Comparison of ENCODE assay signal across 15 mouse cellular contexts in the genomic region with DNA sequence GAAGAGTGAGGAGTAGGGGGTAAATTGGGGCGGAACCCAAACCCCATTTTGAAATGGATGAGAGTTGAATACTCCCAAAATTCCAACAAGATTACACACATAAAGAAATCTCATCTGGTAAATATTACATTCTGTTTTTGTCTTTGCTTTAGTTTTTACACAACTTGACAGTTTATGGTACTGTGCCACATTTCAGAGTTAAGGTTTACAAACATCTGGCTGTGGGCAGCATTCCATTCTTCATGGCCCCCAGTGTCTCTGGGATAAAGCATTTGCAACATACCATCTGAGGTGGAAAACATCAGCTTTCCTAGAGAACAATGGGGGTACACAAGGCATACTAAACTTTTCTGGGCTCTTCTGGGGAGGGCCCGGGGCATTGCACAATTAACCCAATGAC.
"Had no signal": no experiment of that assay in that cellular context is flagged by ENCODE, and none has a peak within 500 bp of the region (broad histone marks: within the 10 kb centered on the region; RNA-seq: fewer than 3 reads in every experiment).

No protein-coding gene starts in this region.

- H3K36me3 ChIP-seq: kidney, embryonic 15.5 days; limb, embryonic 15.5 days; liver, embryonic 12.5 days; lung, embryonic 15.5 days; midbrain, embryonic 15.5 days; neural tube, embryonic 12.5 days; stomach, embryonic 15.5 days had no signal

- H3K4me1 ChIP-seq: kidney, embryonic 15.5 days; limb, embryonic 15.5 days; liver, embryonic 12.5 days; lung, embryonic 15.5 days; megakaryocyte, embryonic 14.5 days; midbrain, embryonic 15.5 days; neural tube, embryonic 12.5 days; stomach, embryonic 15.5 days had no signal

- H3K9ac ChIP-seq: kidney, embryonic 15.5 days; limb, embryonic 15.5 days; liver, embryonic 12.5 days; lung, embryonic 15.5 days; midbrain, embryonic 15.5 days; neural tube, embryonic 12.5 days; stomach, embryonic 15.5 days had no signal

- H3K9me3 ChIP-seq: kidney, embryonic 15.5 days; limb, embryonic 15.5 days; liver, embryonic 12.5 days; lung, embryonic 15.5 days; megakaryocyte, embryonic 14.5 days; midbrain, embryonic 15.5 days; neural tube, embryonic 12.5 days; stomach, embryonic 15.5 days had no signal

- H3K27me3 ChIP-seq: kidney, embryonic 15.5 days; limb, embryonic 15.5 days; liver, embryonic 12.5 days; lung, embryonic 15.5 days; megakaryocyte, embryonic 14.5 days; midbrain, embryonic 15.5 days; neural tube, embryonic 12.5 days; stomach, embryonic 15.5 days had no signal

- DNase-seq: kidney, postnatal 14 days; left cerebral cortex, postnatal 4 days; lung, postnatal 14 days; right cerebral cortex, postnatal 4 days; thymus, postnatal 4 days had no signal

- ATAC-seq: liver, embryonic 12.5 days; midbrain, embryonic 15.5 days had no signal

- H3K27ac ChIP-seq: kidney, embryonic 15.5 days; limb, embryonic 15.5 days; liver, embryonic 12.5 days; lung, embryonic 15.5 days; macrophage; midbrain, embryonic 15.5 days; neural tube, embryonic 12.5 days; stomach, embryonic 15.5 days had no signal

- H3K4me2 ChIP-seq: kidney, embryonic 15.5 days; limb, embryonic 15.5 days; liver, embryonic 12.5 days; lung, embryonic 15.5 days; midbrain, embryonic 11.5 days; midbrain, embryonic 15.5 days; neural tube, embryonic 12.5 days; stomach, embryonic 15.5 days had no signal

- H3K4me3 ChIP-seq: kidney, embryonic 15.5 days; limb, embryonic 15.5 days; liver, embryonic 12.5 days; lung, embryonic 15.5 days; megakaryocyte, embryonic 14.5 days; midbrain, embryonic 15.5 days; neural tube, embryonic 12.5 days; stomach, embryonic 15.5 days had no signal
